Mouse (Mus musculus) ES-E14 (cell line): Measurements from ENCODE around the gene Slc51a. TPM values are rescaled to one million over a fixed set of nuclear protein-coding genes. Genes with fewer than 3 reads are reported as not detected.
A peak's percentile ranks its signal among the peaks of the same experiment; 100 is the strongest.

ENCODE experiments used
- DNase-seq: peaks from one replicate; pipeline ENCODE4 v3.0.0-alpha.2; 2013; ENCODE audit warnings: low read depth, low spot score
- H3K27ac ChIP-seq: 2 replicates; pipeline ENCODE4 v1.5.1; 2012; ENCODE audit warnings: low read depth, mild to moderate bottlenecking, low read length, moderate library complexity, mixed read lengths; ENCODE audit not compliant: poor library complexity, insufficient read depth, severe bottlenecking
- H3K36me3 ChIP-seq: 2 replicates; pipeline ENCODE4 v1.6.1; 2012; ENCODE audit warnings: mild to moderate bottlenecking, low read length, moderate library complexity, mixed read lengths; ENCODE audit not compliant: control insufficient read depth, poor library complexity, insufficient read depth, severe bottlenecking
- H3K4me1 ChIP-seq, 2 experiments: fragments of 150-350 bp in 1 of 2; sonication (generic) in 1 of 2; 2 replicates each; pipeline ENCODE4 v1.6.1; 2012; ENCODE audit warnings: low read length in 2 of 2, mild to moderate bottlenecking in 1 of 2, mixed read lengths in 1 of 2; ENCODE audit not compliant: control insufficient read depth in 2 of 2, insufficient read depth in 2 of 2, poor library complexity in 1 of 2
- H3K4me3 ChIP-seq, 2 experiments: fragments of 150-350 bp in 1 of 2; sonication (generic) in 1 of 2; 2 replicates each; pipeline ENCODE4 v1.5.1; 2012; ENCODE audit warnings: low read length in 2 of 2, low read depth in 1 of 2, mild to moderate bottlenecking in 1 of 2, mixed read lengths in 1 of 2; ENCODE audit not compliant: insufficient read depth in 1 of 2, poor library complexity in 1 of 2, severe bottlenecking in 1 of 2
- H3K9ac ChIP-seq: 2 replicates; pipeline ENCODE4 v1.6.1; 2012; ENCODE audit warnings: low read depth, mild to moderate bottlenecking, low read length, mixed read lengths; ENCODE audit not compliant: poor library complexity, insufficient read depth, severe bottlenecking
- H3K9me3 ChIP-seq: fragments of 150-350 bp; sonication (generic); 2 replicates; pipeline ENCODE4 v1.6.1; 2012; ENCODE audit warnings: low read depth, mild to moderate bottlenecking, low read length; ENCODE audit not compliant: control insufficient read depth, insufficient read depth
- CHD2 ChIP-seq: IDR thresholded peaks from 2 replicates; pipeline ENCODE4 v1.6.1; 2014; ENCODE audit warnings: mild to moderate bottlenecking, low read depth, low read length, inconsistent platforms
- HCFC1 ChIP-seq: IDR thresholded peaks from 2 replicates; pipeline ENCODE4 v1.6.1; 2012; ENCODE audit warnings: low read length, inconsistent platforms, borderline replicate concordance; ENCODE audit not compliant: insufficient read depth
- MAFK ChIP-seq: IDR thresholded peaks from 2 replicates; pipeline ENCODE4 v1.6.1; 2014; ENCODE audit warnings: mild to moderate bottlenecking, low read depth, low read length, inconsistent platforms; ENCODE audit not compliant: insufficient read depth
- ZC3H11A ChIP-seq: IDR thresholded peaks from 2 replicates; pipeline ENCODE4 v1.6.1; 2012; ENCODE audit warnings: low read depth, mild to moderate bottlenecking, inconsistent platforms, low read length, borderline replicate concordance
- ZNF384 ChIP-seq: IDR thresholded peaks from 2 replicates; pipeline ENCODE4 v1.6.1; 2012; ENCODE audit warnings: low read depth, low read length, inconsistent platforms
- in situ Hi-C, 2 experiments: fragments of 600-800 bp; cut with MboI; formaldehyde crosslinking; loops; one replicate each; pipeline ENCODE4 v1.15.1; 2025; ENCODE audit warnings: low sequenced_read_pairs in 2 of 2, inconsistent platforms in 1 of 2; ENCODE audit not compliant: unreplicated experiment in 2 of 2
- total RNA-seq: library from RNA; depleted of rRNA; stranded (reverse); fragments of 300-350 nt; gene quantifications from 2 replicates; pipeline ENCODE4 v1.2.3, GENCODE M21; 2012

Gene Slc51a
- total RNA-seq, 1 experiment, result 1.1 TPM

DNA sequence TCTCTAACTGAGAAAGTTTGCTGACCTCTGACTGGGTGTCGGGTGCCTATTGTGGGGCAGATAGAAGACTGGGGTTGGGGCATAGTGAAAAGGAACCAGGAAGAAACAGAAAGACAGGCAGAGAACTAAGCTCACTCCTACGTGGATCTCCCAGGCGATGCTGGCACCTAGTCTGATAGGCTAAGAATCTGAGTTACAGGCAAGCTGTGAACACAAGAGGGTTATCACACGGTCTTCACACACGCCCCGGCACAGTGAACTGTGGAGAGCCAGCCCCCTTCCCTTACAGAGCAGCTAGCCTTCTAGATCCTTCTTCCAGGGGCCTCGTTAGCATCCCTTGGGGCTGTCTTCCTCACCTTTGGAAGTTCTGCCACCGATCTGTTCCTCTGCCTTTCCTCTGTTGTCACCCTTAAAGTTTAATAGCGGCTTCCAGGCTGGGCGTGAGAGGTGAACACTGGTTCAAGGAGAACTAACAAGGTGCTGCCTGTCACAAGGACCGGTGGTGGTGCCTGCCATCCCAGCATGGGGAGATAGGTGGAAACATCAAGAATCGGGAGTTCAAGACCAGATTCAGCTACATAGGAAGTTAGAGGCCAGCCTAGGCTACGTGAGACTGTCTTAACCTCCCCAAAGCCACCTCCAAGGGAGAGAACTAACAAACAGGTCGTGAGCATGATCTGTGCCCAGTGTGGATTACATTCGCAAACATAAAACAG, 32.1 kb upstream of the Slc51a start:
- Histone ChIP-seq H3K27ac (no peak overlapping the region), H3K36me3 (no peaks in the 10 kb centered on the region), H3K9ac (no peak overlapping the region), H3K4me3 (no peak overlapping the region), H3K9me3 (no peaks in the 10 kb centered on the region), H3K4me1 (peaks cover 0 to 4% of the 10 kb centered on the region in 2 experiments; a peak in 1 of 4 replicates)
- in situ Hi-C loops, result loop anchor here in 1 of 2 experiments (10.0 kb wide), 1 partner anchor 85 kb away; the partner anchor contains the start of gene Tfrc
- no peak for DNase-seq
- TF ChIP-seq MAFK (no peak), CHD2 (no peak), ZNF384 (no peak), ZC3H11A (no peak), HCFC1 (no peak)

DNA sequence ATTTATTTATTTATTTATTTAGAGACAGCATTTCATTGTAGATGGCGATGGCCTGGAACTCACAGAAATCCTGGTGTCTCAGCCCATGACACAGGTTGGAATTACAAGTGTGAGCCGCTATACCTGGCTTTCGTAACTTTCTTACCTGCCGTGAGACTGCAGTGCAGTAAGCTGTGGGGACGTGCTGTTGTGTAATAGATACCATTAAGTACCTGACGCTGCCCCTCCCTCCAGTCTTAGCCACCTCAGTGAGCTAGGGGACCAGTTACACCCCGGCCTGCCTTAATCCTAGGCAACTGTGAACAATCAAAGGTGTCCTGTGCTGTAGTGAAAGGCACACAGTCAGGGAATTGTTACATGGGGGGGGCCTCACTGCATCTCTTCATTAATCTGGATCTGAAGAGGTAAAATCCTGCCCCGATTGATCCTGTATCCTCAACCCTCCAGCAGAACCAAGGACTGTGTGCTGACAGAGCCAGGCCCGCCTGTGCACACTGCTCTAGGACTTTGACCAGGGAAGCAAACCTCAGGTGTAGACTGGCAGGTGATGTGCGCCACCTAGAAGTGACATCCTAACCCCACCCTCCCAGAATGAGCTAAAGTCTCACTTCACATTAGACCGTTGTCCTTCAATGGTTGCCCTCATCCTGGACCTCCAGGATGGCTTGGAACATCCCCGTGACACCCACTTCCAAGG, 30.3 kb upstream of the Slc51a start:
- H3K27ac ChIP-seq, result no peak overlapping the region
- no peaks in the 10 kb centered on the region for H3K9me3 ChIP-seq
- TF ChIP-seq CHD2 (no peak), MAFK (no peak), ZC3H11A (no peak), ZNF384 (no peak), HCFC1 (no peak)
- H3K4me1 ChIP-seq, result peaks cover 0 to 6% of the 10 kb centered on the region in 2 experiments; a peak in 1 of 4 replicates
- H3K36me3 ChIP-seq, result no peaks in the 10 kb centered on the region
- no peak overlapping the region for H3K4me3 ChIP-seq
- no peak overlapping the region for H3K9ac ChIP-seq
- in situ Hi-C loops, result loop anchor here in 1 of 2 experiments (10.0 kb wide), 1 partner anchor 87 kb away; the partner anchor contains the start of gene Tfrc
- no peak for DNase-seq

DNA sequence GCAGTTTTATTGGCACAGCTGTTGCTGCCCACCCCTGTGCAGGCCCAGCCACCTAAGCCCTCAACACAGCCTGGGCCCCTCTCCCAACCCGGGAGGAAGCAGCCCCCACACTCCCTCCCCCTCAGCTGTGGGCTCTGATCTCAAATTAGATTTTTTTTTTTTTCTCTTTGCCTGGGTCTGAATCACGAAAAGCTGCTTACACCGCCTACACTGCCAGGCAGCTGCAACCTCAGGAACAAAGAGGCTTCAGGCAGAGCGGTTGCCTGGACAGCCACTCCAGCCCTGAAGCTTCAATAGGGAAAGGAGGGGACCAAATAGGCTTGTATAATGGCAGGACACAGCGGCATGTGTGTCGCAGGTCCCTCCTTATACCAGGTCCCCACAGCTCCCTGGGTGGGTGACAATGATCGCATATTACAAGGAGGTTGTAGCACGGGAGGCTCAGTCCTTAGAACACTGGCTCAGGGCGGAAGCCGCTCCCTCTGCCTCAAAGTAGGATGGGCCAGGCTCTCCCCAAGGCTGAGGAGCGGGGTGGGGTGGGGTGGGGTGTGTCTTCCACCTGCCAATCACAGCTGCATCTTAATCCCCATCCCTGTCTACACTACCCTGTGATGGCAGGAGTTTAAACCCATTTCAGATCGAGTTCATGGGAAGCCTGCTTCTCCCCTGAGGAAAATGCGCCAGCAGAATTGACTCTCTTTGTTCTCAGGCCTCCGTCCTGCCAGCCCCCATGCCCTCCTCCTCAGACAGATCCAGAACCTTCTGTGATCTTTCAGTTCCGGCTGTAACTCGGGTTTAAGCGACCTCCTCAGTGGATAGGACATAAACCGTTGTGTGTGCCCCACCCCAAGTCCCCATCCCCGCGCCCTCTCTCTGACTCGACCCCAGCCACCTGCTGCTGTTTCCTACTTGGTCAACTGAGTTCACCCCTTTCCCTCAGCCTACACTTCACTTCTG, 28.6 kb upstream of the Slc51a start:
- in situ Hi-C loops, result loop anchor here in 1 of 2 experiments (10.0 kb wide), 1 partner anchor 89 kb away; the partner anchor contains the start of gene Tfrc
- Histone ChIP-seq H3K9me3 (no peaks in the 10 kb centered on the region), H3K27ac (peak overlapping the region; percentile 59; the same call in 1 of the 2 replicates), H3K36me3 (no peaks in the 10 kb centered on the region), H3K4me3 (peak overlapping the region; percentile 44 to 54), H3K4me1 (peaks cover 2 to 19% of the 10 kb centered on the region in 2 experiments; a peak in 3 of 4 replicates), H3K9ac (peak overlapping the region; percentile 61; the same call in 1 of the 2 replicates)
- TF ChIP-seq MAFK (no peak), HCFC1 (no peak), ZNF384 (no peak), CHD2 (no peak), ZC3H11A (no peak)
- DNase-seq, result no peak

DNA sequence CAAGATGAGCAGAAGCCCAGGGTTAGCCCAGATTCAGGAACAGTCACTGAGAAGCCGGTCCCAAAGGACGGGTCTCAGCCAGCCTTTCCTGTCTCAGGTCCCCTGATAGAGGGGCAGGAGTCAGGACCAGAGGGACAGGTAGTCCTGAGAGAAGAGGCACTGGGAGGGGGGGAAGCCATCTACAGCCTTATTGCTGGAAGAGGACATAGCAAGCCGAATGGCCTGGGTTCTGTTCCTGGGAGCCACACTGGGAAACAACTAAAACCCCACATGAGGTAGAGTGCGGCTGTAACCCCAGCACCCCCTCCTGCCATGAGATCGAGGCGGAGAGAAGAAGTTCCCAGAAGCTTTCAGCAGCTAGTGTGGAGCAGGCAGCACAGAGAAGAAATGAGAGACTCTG, 26.3 kb upstream of the Slc51a start:
- Histone ChIP-seq H3K9me3 (no peaks in the 10 kb centered on the region), H3K9ac (no peak overlapping the region), H3K27ac (peak overlapping the region; percentile 34; the same call in 1 of the 2 replicates), H3K4me3 (no peak overlapping the region), H3K4me1 (peaks cover 2 to 35% of the 10 kb centered on the region in 2 experiments; a peak in 3 of 4 replicates), H3K36me3 (no peaks in the 10 kb centered on the region)
- in situ Hi-C loops, result loop anchor here (5.0 to 10.0 kb wide), 2 partner anchors 91 to 98 kb away; partner anchors contain the start of gene Tfrc (in 1 of the 2)
- TF ChIP-seq ZNF384, result no peak
- DNase-seq, result no peak
